ENCODE assay signal across 9 mouse cellular contexts in genomic region chr9:114092188-114092587, GRCm38 (mm10). TPM values are rescaled to one million over a fixed set of nuclear protein-coding genes. Genes with fewer than 3 reads are reported as not detected.
DNase-seq lines count a peak whose midpoint lies in the region; ATAC-seq and TF ChIP-seq lines count a peak whose summit lies in the region.
"Not testable (repeated sequence)": the region's sequence is repeated elsewhere in the genome, so short reads cannot be mapped to it uniquely, and the experiment has no call there.
"Had no signal": no experiment of that assay in that cellular context is flagged by ENCODE, and none has a peak within 500 bp of the region (broad histone marks: within the 10 kb centered on the region; RNA-seq: fewer than 3 reads in every experiment).

No protein-coding gene starts in this region.

- not testable (repeated sequence) for H3K36me3 ChIP-seq in ES-Bruce4 (ENCODE audit: control insufficient read depth, insufficient read depth, low read length, poor library complexity, severe bottlenecking); forebrain, embryonic 10.5 days (replicated peaks); hindbrain, embryonic 15.5 days; liver, embryonic 13.5 days; midbrain, embryonic 13.5 days

- peak; percentile 17 to 53 for DNase-seq in cerebellum, postnatal 10 days
- peak; percentile 61 for DNase-seq in forebrain, embryonic 10.5 days (ENCODE audit: extremely low spot score, low spot score)
- DNase-seq in kidney, postnatal 10 days, result peak; percentile 53
- peak; percentile 28 for DNase-seq in liver, embryonic 13.5 days
- DNase-seq in right cerebral cortex, postnatal 4 days, result peak; percentile 54

- peak; percentile 52 for TF ChIP-seq CTCF in ES-Bruce4 (IDR thresholded peaks at IDR 0.05; ENCODE audit: low read depth, low read length)

- H3K4me2 ChIP-seq in hindbrain, embryonic 15.5 days; liver, embryonic 13.5 days; midbrain, embryonic 13.5 days (replicated peaks): not testable (repeated sequence)

- H3K9ac ChIP-seq in ES-Bruce4 (ENCODE audit: low read depth, poor library complexity, severe bottlenecking); hindbrain, embryonic 15.5 days; liver, embryonic 13.5 days; midbrain, embryonic 13.5 days (replicated peaks): not testable (repeated sequence)

- not testable (repeated sequence) for TF ChIP-seq EP300 in ES-Bruce4 (IDR thresholded peaks at IDR 0.05; ENCODE audit: insufficient read depth, low read depth, low read length)

- H3K4me1 ChIP-seq in ES-Bruce4 (ENCODE audit: control insufficient read depth, insufficient read depth, low read length); forebrain, embryonic 10.5 days; hindbrain, embryonic 15.5 days (replicated peaks); liver, embryonic 13.5 days (replicated peaks); midbrain, embryonic 13.5 days (replicated peaks): not testable (repeated sequence)

- 16% methylated on average over 9 of the region's 9 CpGs for WGBS in forebrain, embryonic 10.5 days
- WGBS in hindbrain, embryonic 15.5 days, result 13% methylated on average over 9 of the region's 9 CpGs
- 8% methylated on average over 9 of the region's 9 CpGs for WGBS in liver, embryonic 13.5 days (ENCODE audit: insufficient replicate concordance)
- 13% methylated on average over 9 of the region's 9 CpGs for WGBS in midbrain, embryonic 13.5 days

- H3K4me3 ChIP-seq in ES-Bruce4 (ENCODE audit: low read depth, low read length), result peak overlapping the region; percentile 52
- not testable (repeated sequence) for H3K4me3 ChIP-seq in forebrain, embryonic 10.5 days; hindbrain, embryonic 15.5 days; liver, embryonic 13.5 days (replicated peaks); midbrain, embryonic 13.5 days (replicated peaks)

- TF ChIP-seq POLR2A in ES-Bruce4 (IDR thresholded peaks at IDR 0.05; ENCODE audit: insufficient read depth, low read length), result not testable (repeated sequence)

- H3K27me3 ChIP-seq in ES-Bruce4 (ENCODE audit: control insufficient read depth, insufficient read depth, low read length, poor library complexity, severe bottlenecking); forebrain, embryonic 10.5 days (ENCODE audit: poor library complexity, severe bottlenecking); hindbrain, embryonic 15.5 days; liver, embryonic 13.5 days; midbrain, embryonic 13.5 days: not testable (repeated sequence)

- H3K9me3 ChIP-seq in ES-Bruce4 (replicated peaks; ENCODE audit: control insufficient read depth, insufficient read depth, low read length, poor library complexity, severe bottlenecking); forebrain, embryonic 10.5 days; hindbrain, embryonic 15.5 days; liver, embryonic 13.5 days (replicated peaks); midbrain, embryonic 13.5 days: not testable (repeated sequence)

- not testable (repeated sequence) for H3K27ac ChIP-seq in ES-Bruce4 (ENCODE audit: insufficient read depth, low read length); forebrain, embryonic 10.5 days; hindbrain, embryonic 15.5 days (replicated peaks); liver, embryonic 13.5 days; midbrain, embryonic 13.5 days

- ATAC-seq in hindbrain, embryonic 15.5 days (ENCODE audit: low FRiP score, low read depth), result 0 out of 2 replicates have a peak, but pooled peaks have one; percentile 45
- ATAC-seq in liver, embryonic 13.5 days (ENCODE audit: low read depth), result not testable (repeated sequence)
- ATAC-seq in midbrain, embryonic 13.5 days, result 0 out of 2 replicates have a peak, but pooled peaks have one; percentile 27

RNA-seq across cellular contexts. Expression of gene Susd5, which starts 35.2 kb away (rescaled TPM):
- 0.53 and 0.73 TPM in 2 replicates for polyA plus RNA-seq in ES-Bruce4 (2011; ENCODE audit: insufficient read depth, insufficient read length, low read depth, missing spikeins)
- polyA plus RNA-seq in forebrain, embryonic 10.5 days (2016; fragmentation: Nextera tagmentation; extraction: Ambion mirVana), result 0.17 and 0.22 TPM in 2 replicates
- 1.1 TPM in 2 replicates for polyA plus RNA-seq in hindbrain, embryonic 15.5 days (2015; fragmentation: Nextera tagmentation; extraction: Ambion mirVana)
- polyA plus RNA-seq in liver, embryonic 13.5 days (2015; fragmentation: Nextera tagmentation; extraction: Ambion mirVana), result 0.02 TPM in 1 of 2 replicates, not detected in the other
- 0.23 and 0.31 TPM in 2 replicates for polyA plus RNA-seq in midbrain, embryonic 13.5 days (2015; fragmentation: Nextera tagmentation; extraction: Ambion mirVana)
- polyA plus RNA-seq: forebrain, embryonic 16.5 days had no signal

RNA-seq across cellular contexts. Expression of gene Fbxl2, which starts 46.2 kb away (rescaled TPM):
- polyA plus RNA-seq in ES-Bruce4 (2011; ENCODE audit: insufficient read depth, insufficient read length, low read depth, missing spikeins), result 6.9 and 8.6 TPM in 2 replicates
- 5.9 and 6.5 TPM in 2 replicates for polyA plus RNA-seq in forebrain, embryonic 10.5 days (2016; fragmentation: Nextera tagmentation; extraction: Ambion mirVana)
- polyA plus RNA-seq in hindbrain, embryonic 15.5 days (2015; fragmentation: Nextera tagmentation; extraction: Ambion mirVana), result 27.9 and 28.5 TPM in 2 replicates
- polyA plus RNA-seq in liver, embryonic 13.5 days (2015; fragmentation: Nextera tagmentation; extraction: Ambion mirVana), result 0.80 TPM in 2 replicates
- 19.8 and 19.9 TPM in 2 replicates for polyA plus RNA-seq in midbrain, embryonic 13.5 days (2015; fragmentation: Nextera tagmentation; extraction: Ambion mirVana)
